In the genomic region with DNA sequence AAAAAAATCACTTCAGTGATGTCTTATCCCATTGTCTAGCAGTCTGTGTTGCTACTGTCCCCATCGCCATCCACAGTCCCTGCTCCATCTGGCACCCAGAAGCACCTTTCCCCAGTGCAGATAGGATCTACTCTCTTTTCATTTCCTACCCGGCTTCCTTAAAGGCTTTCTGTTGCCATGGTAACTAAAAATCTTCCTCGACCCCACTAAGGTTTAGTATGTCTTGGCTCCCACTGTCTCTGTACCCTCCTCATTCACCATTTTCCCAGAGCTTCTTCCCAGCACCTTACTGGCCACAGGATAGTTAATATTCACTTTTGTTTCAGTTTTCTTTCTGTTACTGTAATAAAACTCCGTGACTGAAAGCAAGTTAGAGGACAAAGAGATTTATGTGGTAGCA, we compare ENCODE assay signal across 36 mouse cellular contexts. TPM values are rescaled to one million over a fixed set of nuclear protein-coding genes. Genes with fewer than 3 reads are reported as not detected.
DNase-seq lines count a peak whose midpoint lies in the region; ATAC-seq lines count a peak whose summit lies in the region.
"Had no signal": no experiment of that assay in that cellular context is flagged by ENCODE, and none has a peak within 500 bp of the region (broad histone marks: within the 10 kb centered on the region; RNA-seq: fewer than 3 reads in every experiment).

No protein-coding gene starts in this region.

- no peak overlapping the region for H3K4me2 ChIP-seq in forebrain, embryonic 16.5 days (ENCODE audit: low read length)
- no peak overlapping the region for H3K4me2 ChIP-seq in forebrain, embryonic 15.5 days (replicated peaks)
- H3K4me2 ChIP-seq in hindbrain, embryonic 16.5 days (ENCODE audit: low read length) = no peak overlapping the region
- H3K4me2 ChIP-seq in hindbrain, embryonic 13.5 days = no peak overlapping the region
- H3K4me2 ChIP-seq in neural tube, embryonic 15.5 days = no peak overlapping the region
- H3K4me2 ChIP-seq: embryonic facial prominence, embryonic 13.5 days; heart, embryonic 13.5 days; limb, embryonic 15.5 days; liver, embryonic 13.5 days had no signal

- H3K9ac ChIP-seq in forebrain, embryonic 16.5 days (replicated peaks; ENCODE audit: low read depth, low read length) = no peak overlapping the region
- no peak overlapping the region for H3K9ac ChIP-seq in forebrain, embryonic 15.5 days (replicated peaks)
- H3K9ac ChIP-seq in hindbrain, embryonic 16.5 days (ENCODE audit: low read depth, low read length) = no peak overlapping the region
- H3K9ac ChIP-seq in hindbrain, embryonic 13.5 days = no peak overlapping the region
- no peak overlapping the region for H3K9ac ChIP-seq in neural tube, embryonic 15.5 days (replicated peaks)
- H3K9ac ChIP-seq: embryonic facial prominence, embryonic 13.5 days; heart, embryonic 13.5 days; limb, embryonic 15.5 days; liver, embryonic 13.5 days had no signal

- H3K4me3 ChIP-seq in forebrain, embryonic 16.5 days (replicated peaks; ENCODE audit: low read length) = no peak overlapping the region
- H3K4me3 ChIP-seq in forebrain, embryonic 15.5 days = no peak overlapping the region
- no peak overlapping the region for H3K4me3 ChIP-seq in hindbrain, embryonic 16.5 days (ENCODE audit: low read length)
- H3K4me3 ChIP-seq in hindbrain, embryonic 13.5 days = no peak overlapping the region
- no peak overlapping the region for H3K4me3 ChIP-seq in neural tube, embryonic 15.5 days (replicated peaks)
- H3K4me3 ChIP-seq: embryonic facial prominence, embryonic 13.5 days; forebrain, embryonic 10.5 days; gastrocnemius, adult 2 months; heart, adult 2 months; heart, embryonic 13.5 days; limb, embryonic 10.5 days; limb, embryonic 15.5 days; liver, embryonic 13.5 days; megakaryocyte, embryonic 14.5 days had no signal

- H3K36me3 ChIP-seq in forebrain, embryonic 16.5 days (ENCODE audit: control insufficient read depth, insufficient read depth) = no peaks in the 10 kb centered on the region
- H3K36me3 ChIP-seq in forebrain, embryonic 15.5 days = no peaks in the 10 kb centered on the region
- no peaks in the 10 kb centered on the region for H3K36me3 ChIP-seq in hindbrain, embryonic 16.5 days (ENCODE audit: control insufficient read depth, insufficient read depth, low read length)
- H3K36me3 ChIP-seq in hindbrain, embryonic 13.5 days = no peaks in the 10 kb centered on the region
- no peaks in the 10 kb centered on the region for H3K36me3 ChIP-seq in neural tube, embryonic 15.5 days
- H3K36me3 ChIP-seq: embryonic facial prominence, embryonic 13.5 days; forebrain, embryonic 10.5 days; G1E; heart, embryonic 13.5 days; limb, embryonic 10.5 days; limb, embryonic 15.5 days; liver, embryonic 13.5 days had no signal

- peaks cover 3% of the 10 kb centered on the region for H3K4me1 ChIP-seq in forebrain, embryonic 16.5 days (replicated peaks; ENCODE audit: control insufficient read depth, insufficient read depth, low read length)
- H3K4me1 ChIP-seq in forebrain, embryonic 15.5 days = peaks cover 4% of the 10 kb centered on the region; the same call in 1 of the 2 replicates
- H3K4me1 ChIP-seq in hindbrain, embryonic 16.5 days (ENCODE audit: control insufficient read depth, insufficient read depth, low read depth, low read length) = no peaks in the 10 kb centered on the region; the same call in 1 of the 2 replicates
- peaks cover 9% of the 10 kb centered on the region for H3K4me1 ChIP-seq in hindbrain, embryonic 13.5 days (replicated peaks)
- H3K4me1 ChIP-seq in neural tube, embryonic 15.5 days = no peaks in the 10 kb centered on the region
- H3K4me1 ChIP-seq: embryonic facial prominence, embryonic 13.5 days; heart, embryonic 13.5 days; limb, embryonic 15.5 days; liver, embryonic 13.5 days; megakaryocyte, embryonic 14.5 days had no signal

- 21% methylated on average over 4 of the region's 4 CpGs for WGBS in forebrain, embryonic 16.5 days
- WGBS in forebrain, embryonic 15.5 days = 29% methylated on average over 4 of the region's 4 CpGs
- 26% methylated on average over 4 of the region's 4 CpGs for WGBS in hindbrain, embryonic 16.5 days
- WGBS in hindbrain, embryonic 13.5 days = 30% methylated on average over 4 of the region's 4 CpGs
- WGBS in neural tube, embryonic 15.5 days = 21% methylated on average over 4 of the region's 4 CpGs

- no peaks in the 10 kb centered on the region for H3K27me3 ChIP-seq in forebrain, embryonic 16.5 days (replicated peaks; ENCODE audit: control insufficient read depth, insufficient read depth, low read length)
- no peaks in the 10 kb centered on the region for H3K27me3 ChIP-seq in forebrain, embryonic 15.5 days
- no peaks in the 10 kb centered on the region for H3K27me3 ChIP-seq in hindbrain, embryonic 16.5 days (replicated peaks; ENCODE audit: control insufficient read depth, insufficient read depth, low read length)
- H3K27me3 ChIP-seq in hindbrain, embryonic 13.5 days = no peaks in the 10 kb centered on the region
- no peaks in the 10 kb centered on the region for H3K27me3 ChIP-seq in neural tube, embryonic 15.5 days (replicated peaks)
- H3K27me3 ChIP-seq: embryonic facial prominence, embryonic 13.5 days; heart, embryonic 13.5 days; limb, embryonic 15.5 days; liver, embryonic 13.5 days had no signal

- H3K9me3 ChIP-seq in forebrain, embryonic 16.5 days (ENCODE audit: control insufficient read depth, low read length) = no peaks in the 10 kb centered on the region
- no peaks in the 10 kb centered on the region for H3K9me3 ChIP-seq in forebrain, embryonic 15.5 days
- H3K9me3 ChIP-seq in hindbrain, embryonic 16.5 days (ENCODE audit: control insufficient read depth, low read length) = no peaks in the 10 kb centered on the region
- no peaks in the 10 kb centered on the region for H3K9me3 ChIP-seq in hindbrain, embryonic 13.5 days
- no peaks in the 10 kb centered on the region for H3K9me3 ChIP-seq in neural tube, embryonic 15.5 days (replicated peaks)
- H3K9me3 ChIP-seq: embryonic facial prominence, embryonic 13.5 days; forebrain, embryonic 10.5 days; G1E; heart, embryonic 13.5 days; limb, embryonic 10.5 days; limb, embryonic 15.5 days; liver, embryonic 13.5 days had no signal

- no peak for DNase-seq in neural tube, embryonic 10.5 days (ENCODE audit: extremely low spot score, low spot score)
- DNase-seq: adrenal gland, postnatal 10 days; cerebellum, adult 11 months; cerebellum, adult 9-11 months; gastrocnemius, adult 2 months; gastrocnemius, postnatal 36 days; heart, adult 2 months; heart, postnatal 10 days; kidney, adult 8-10 months; kidney, postnatal 10 days; layer of hippocampus, adult 9-11 months; liver, embryonic 13.5 days; lung, adult 18-20 months; lung, postnatal 4 days; right cerebral cortex, adult 18-20 months; spleen, adult 18-20 months; thymus, postnatal 14 days had no signal

- no peak overlapping the region for H3K27ac ChIP-seq in forebrain, embryonic 16.5 days (ENCODE audit: low read length)
- no peak overlapping the region for H3K27ac ChIP-seq in forebrain, embryonic 15.5 days (replicated peaks)
- no peak overlapping the region for H3K27ac ChIP-seq in hindbrain, embryonic 16.5 days (ENCODE audit: low read depth, low read length)
- no peak overlapping the region for H3K27ac ChIP-seq in hindbrain, embryonic 13.5 days
- H3K27ac ChIP-seq in neural tube, embryonic 15.5 days (replicated peaks) = no peak overlapping the region
- H3K27ac ChIP-seq: embryonic facial prominence, embryonic 13.5 days; forebrain, embryonic 10.5 days; gastrocnemius, adult 2 months; heart, adult 2 months; heart, embryonic 13.5 days; limb, embryonic 10.5 days; limb, embryonic 15.5 days; liver, embryonic 13.5 days had no signal

- peak; percentile 47 for ATAC-seq in forebrain, embryonic 16.5 days
- ATAC-seq in forebrain, embryonic 15.5 days (replicated peaks) = no peak
- peak; percentile 60 for ATAC-seq in hindbrain, embryonic 16.5 days
- ATAC-seq in hindbrain, embryonic 13.5 days (ENCODE audit: low FRiP score) = no peak; the same call in 1 of the 2 replicates
- peak; percentile 55; the same call in 1 of the 2 replicates for ATAC-seq in neural tube, embryonic 15.5 days (ENCODE audit: low FRiP score)
- ATAC-seq in monocyte, adult 5-6 weeks (replicated peaks; ENCODE audit: insufficient number of reproducible peaks, low FRiP score, low TSS enrichment, poor library complexity, severe bottlenecking) = no peak
- ATAC-seq: intestine, embryonic 16.5 days; lung, postnatal 0 days had no signal

RNA-seq across cellular contexts. Expression of a gene that starts 17.9 kb away (rescaled TPM):
- polyA plus RNA-seq in forebrain, embryonic 16.5 days (2015; fragmentation: Nextera tagmentation; extraction: Ambion mirVana) = not detected in 2 replicates
- not detected in 2 replicates for polyA plus RNA-seq in forebrain, embryonic 15.5 days (2015; fragmentation: Nextera tagmentation; extraction: Ambion mirVana)
- polyA plus RNA-seq in hindbrain, embryonic 16.5 days (2015; fragmentation: Nextera tagmentation; extraction: Ambion mirVana) = not detected in 2 replicates
- polyA plus RNA-seq in hindbrain, embryonic 13.5 days (2015; fragmentation: Nextera tagmentation; extraction: Ambion mirVana) = not detected in 2 replicates
- not detected in 2 replicates for polyA plus RNA-seq in neural tube, embryonic 15.5 days (2015; fragmentation: Nextera tagmentation; extraction: Ambion mirVana)
- total RNA-seq in monocyte, adult 5-6 weeks (2017) = not detected in 3 replicates
- total RNA-seq: adrenal gland, postnatal 10 days; G1E; gastrocnemius, adult 2 months; gastrocnemius, postnatal 36 days; heart, adult 2 months; heart, postnatal 10 days; hematopoietic stem cell, adult 5-6 weeks; left cerebral cortex, postnatal 10 days had no signal
- polyA plus RNA-seq: embryonic facial prominence, embryonic 13.5 days; forebrain, embryonic 10.5 days; G1E; heart, adult 2 months; heart, embryonic 13.5 days; intestine, embryonic 16.5 days; limb, embryonic 10.5 days; limb, embryonic 15.5 days; liver, embryonic 13.5 days; lung, postnatal 0 days; neural tube, embryonic 11.5 days; stomach, embryonic 16.5 days had no signal

RNA-seq across cellular contexts. Expression of a gene that starts 24.7 kb away (rescaled TPM):
- 0.84 and 0.87 TPM in 2 replicates for polyA plus RNA-seq in forebrain, embryonic 16.5 days (2015; fragmentation: Nextera tagmentation; extraction: Ambion mirVana)
- polyA plus RNA-seq in forebrain, embryonic 15.5 days (2015; fragmentation: Nextera tagmentation; extraction: Ambion mirVana) = 0.64 and 0.90 TPM in 2 replicates
- polyA plus RNA-seq in hindbrain, embryonic 16.5 days (2015; fragmentation: Nextera tagmentation; extraction: Ambion mirVana) = 0.15 and 0.56 TPM in 2 replicates
- 0.16 and 0.21 TPM in 2 replicates for polyA plus RNA-seq in hindbrain, embryonic 13.5 days (2015; fragmentation: Nextera tagmentation; extraction: Ambion mirVana)
- polyA plus RNA-seq in neural tube, embryonic 15.5 days (2015; fragmentation: Nextera tagmentation; extraction: Ambion mirVana) = 0.06 and 0.28 TPM in 2 replicates
- not detected in 3 replicates for total RNA-seq in monocyte, adult 5-6 weeks (2017)
- total RNA-seq: G1E had no signal
- polyA plus RNA-seq: G1E; liver, embryonic 13.5 days had no signal

Comparison
In these comparisons a context has a peak if more than half of its experiments do, and no peak if none do; other contexts are left out.
1. ATAC-seq: peak in forebrain, embryonic 16.5 days (single experiment), hindbrain, embryonic 16.5 days (single experiment) and neural tube, embryonic 15.5 days (single experiment); none in forebrain, embryonic 15.5 days (single experiment), hindbrain, embryonic 13.5 days (single experiment) and monocyte, adult 5-6 weeks (single experiment).